ENCODE assay signal across 15 mouse cellular contexts in the genomic region with DNA sequence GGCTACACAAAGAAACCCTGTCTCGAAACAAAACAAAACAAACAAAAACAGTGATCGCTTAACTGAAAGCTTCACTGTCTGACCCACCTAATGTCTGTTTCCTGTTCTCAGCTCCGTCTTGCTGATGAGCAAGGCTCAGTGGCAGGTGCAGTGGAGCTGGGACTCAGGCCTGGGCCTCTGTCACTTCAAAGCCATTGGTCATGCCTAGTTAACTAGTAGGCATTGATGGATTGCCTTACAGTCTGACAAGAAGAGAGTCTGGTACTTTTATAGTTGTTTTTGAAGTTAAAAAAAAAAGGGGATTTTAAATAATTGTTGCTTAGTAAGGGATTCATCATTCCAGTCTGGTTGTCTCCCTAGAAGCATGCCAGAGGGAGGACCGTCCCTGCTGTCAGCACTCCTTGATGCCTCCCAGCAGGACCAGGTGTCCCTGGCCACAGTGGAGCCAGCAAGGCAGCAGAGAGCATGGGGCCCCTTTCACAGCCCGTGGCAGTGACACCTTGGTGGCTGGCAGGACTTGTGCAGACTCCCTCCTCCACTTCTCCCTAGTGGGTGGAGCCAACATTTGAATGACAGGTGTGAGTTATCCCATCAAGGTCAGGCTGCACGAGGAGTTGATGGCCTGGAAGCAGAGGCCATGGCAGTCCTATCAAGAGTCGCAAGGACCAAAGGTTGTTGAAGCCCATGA.
A peak's percentile ranks its signal among the peaks of the same experiment; 100 is the strongest.
DNase-seq lines count a peak whose midpoint lies in the region; ATAC-seq lines count a peak whose summit lies in the region.
"Had no signal": no experiment of that assay in that cellular context is flagged by ENCODE, and none has a peak within 500 bp of the region (broad histone marks: within the 10 kb centered on the region; RNA-seq: fewer than 3 reads in every experiment).

No protein-coding gene starts in this region.

- no peaks in the 10 kb centered on the region for H3K27me3 ChIP-seq in limb, embryonic 11.5 days (ENCODE audit: control insufficient read depth, insufficient read depth, low read length)
- no peaks in the 10 kb centered on the region for H3K27me3 ChIP-seq in limb, embryonic 10.5 days (ENCODE audit: low read depth, poor library complexity, severe bottlenecking)
- no peaks in the 10 kb centered on the region for H3K27me3 ChIP-seq in embryonic facial prominence, embryonic 11.5 days (ENCODE audit: control insufficient read depth, insufficient read depth, low read length)
- H3K27me3 ChIP-seq in neural tube, embryonic 13.5 days, result no peaks in the 10 kb centered on the region
- H3K27me3 ChIP-seq: limb, embryonic 12.5 days had no signal

- H3K4me2 ChIP-seq in limb, embryonic 11.5 days (ENCODE audit: low read depth, severe bottlenecking), result no peak overlapping the region
- H3K4me2 ChIP-seq in embryonic facial prominence, embryonic 11.5 days (ENCODE audit: low read depth, low read length), result no peak overlapping the region
- no peak overlapping the region for H3K4me2 ChIP-seq in neural tube, embryonic 13.5 days
- H3K4me2 ChIP-seq: limb, embryonic 12.5 days had no signal

- H3K4me1 ChIP-seq in limb, embryonic 11.5 days (ENCODE audit: control insufficient read depth, insufficient read depth, low read length), result no peaks in the 10 kb centered on the region
- peaks cover 17% of the 10 kb centered on the region; the same call in 1 of the 2 replicates for H3K4me1 ChIP-seq in limb, embryonic 10.5 days
- H3K4me1 ChIP-seq in embryonic facial prominence, embryonic 11.5 days (ENCODE audit: control insufficient read depth, insufficient read depth, low read length), result no peaks in the 10 kb centered on the region
- peaks cover 42% of the 10 kb centered on the region for H3K4me1 ChIP-seq in neural tube, embryonic 13.5 days (replicated peaks)

- DNase-seq in cerebellum, adult 11-12 months, result peak; percentile 30
- no peak for DNase-seq in cerebellum, postnatal 10 days
- peak; percentile 35 for DNase-seq in limb, embryonic 11.5 days (ENCODE audit: low spot score)
- DNase-seq in limb, embryonic 10.5 days (ENCODE audit: low spot score), result no peak
- DNase-seq in embryonic facial prominence, embryonic 11.5 days (ENCODE audit: low spot score), result no peak
- no peak for DNase-seq in liver
- DNase-seq in gastrocnemius, adult 8-10 months (ENCODE audit: low spot score in 2 of 2), result no peak
- DNase-seq: adrenal gland, adult 8-10 months; heart, adult 18-20 months; heart, postnatal 10 days; kidney, adult 9 months; liver, postnatal 0 days; spleen, adult 18-20 months had no signal

- no peak overlapping the region for H3K9ac ChIP-seq in limb, embryonic 11.5 days (ENCODE audit: low read length)
- no peak overlapping the region for H3K9ac ChIP-seq in embryonic facial prominence, embryonic 11.5 days (replicated peaks; ENCODE audit: low read length)
- H3K9ac ChIP-seq in neural tube, embryonic 13.5 days, result no peak overlapping the region
- H3K9ac ChIP-seq: liver, postnatal 0 days had no signal

- no peak overlapping the region for H3K27ac ChIP-seq in limb, embryonic 11.5 days (replicated peaks; ENCODE audit: low read depth, low read length)
- no peak overlapping the region for H3K27ac ChIP-seq in limb, embryonic 10.5 days
- no peak overlapping the region for H3K27ac ChIP-seq in embryonic facial prominence, embryonic 11.5 days (replicated peaks; ENCODE audit: low read depth, low read length)
- H3K27ac ChIP-seq in neural tube, embryonic 13.5 days (replicated peaks), result peak overlapping the region; percentile 18; the same call in 1 of the 2 replicates
- H3K27ac ChIP-seq: limb, embryonic 12.5 days had no signal

- no peaks in the 10 kb centered on the region for H3K36me3 ChIP-seq in limb, embryonic 11.5 days (ENCODE audit: control insufficient read depth, insufficient read depth, low read length)
- H3K36me3 ChIP-seq in limb, embryonic 10.5 days, result no peaks in the 10 kb centered on the region
- no peaks in the 10 kb centered on the region for H3K36me3 ChIP-seq in embryonic facial prominence, embryonic 11.5 days (replicated peaks; ENCODE audit: control insufficient read depth, insufficient read depth, low read depth, low read length)
- H3K36me3 ChIP-seq in neural tube, embryonic 13.5 days, result no peaks in the 10 kb centered on the region
- H3K36me3 ChIP-seq: limb, embryonic 12.5 days had no signal

- H3K4me3 ChIP-seq in limb, embryonic 11.5 days (ENCODE audit: low read depth, low read length), result no peak overlapping the region
- H3K4me3 ChIP-seq in limb, embryonic 10.5 days, result no peak overlapping the region
- no peak overlapping the region for H3K4me3 ChIP-seq in embryonic facial prominence, embryonic 11.5 days (ENCODE audit: low read depth, low read length)
- no peak overlapping the region for H3K4me3 ChIP-seq in neural tube, embryonic 13.5 days
- H3K4me3 ChIP-seq: limb, embryonic 12.5 days had no signal

- H3K9me3 ChIP-seq in limb, embryonic 11.5 days (ENCODE audit: control insufficient read depth, low read length), result no peaks in the 10 kb centered on the region
- no peaks in the 10 kb centered on the region for H3K9me3 ChIP-seq in limb, embryonic 10.5 days (replicated peaks)
- no peaks in the 10 kb centered on the region for H3K9me3 ChIP-seq in embryonic facial prominence, embryonic 11.5 days (replicated peaks; ENCODE audit: control insufficient read depth, low read length)
- no peaks in the 10 kb centered on the region for H3K9me3 ChIP-seq in neural tube, embryonic 13.5 days
- H3K9me3 ChIP-seq: limb, embryonic 12.5 days had no signal

- 29% methylated on average over 7 of the region's 7 CpGs for WGBS in limb, embryonic 11.5 days
- 32% methylated on average over 7 of the region's 7 CpGs for WGBS in limb, embryonic 10.5 days
- WGBS in embryonic facial prominence, embryonic 11.5 days, result 44% methylated on average over 7 of the region's 7 CpGs
- 21% methylated on average over 7 of the region's 7 CpGs for WGBS in neural tube, embryonic 13.5 days

- no peak for ATAC-seq in limb, embryonic 11.5 days (ENCODE audit: insufficient number of reproducible peaks, low FRiP score, low TSS enrichment, low read depth)
- ATAC-seq in embryonic facial prominence, embryonic 11.5 days (replicated peaks; ENCODE audit: insufficient number of reproducible peaks, low FRiP score, low TSS enrichment, low read depth), result peak; percentile 62; the same call in 1 of the 2 replicates
- ATAC-seq in neural tube, embryonic 13.5 days (ENCODE audit: low read depth), result peak; percentile 62
- ATAC-seq: liver, postnatal 0 days had no signal

Comparison
In these comparisons a context has a peak if more than half of its experiments do, and no peak if none do; other contexts are left out.
1. DNase-seq: peak in cerebellum, adult 11-12 months (single experiment) and limb, embryonic 11.5 days (single experiment); none in cerebellum, postnatal 10 days (0 of 2), limb, embryonic 10.5 days (single experiment), embryonic facial prominence, embryonic 11.5 days (single experiment), liver (single experiment) and gastrocnemius, adult 8-10 months (0 of 2).